Mouse (Mus musculus) hindbrain, embryonic 12.5 days (tissue): Measurements from ENCODE around the gene AI661453. TPM values are rescaled to one million over a fixed set of nuclear protein-coding genes. Genes with fewer than 3 reads are reported as not detected.
"Not testable (repeated sequence)": the region's sequence is repeated elsewhere in the genome, so short reads cannot be mapped to it uniquely, and the experiment has no call there.

ENCODE experiments used
- ATAC-seq: fragments of 200-750 bp; cut with Nextera tagmentation; 2 replicates; pipeline ENCODE4 v1.8.0; 2017; ENCODE audit warnings: moderate TSS enrichment; ENCODE audit not compliant: low FRiP score
- H3K27ac ChIP-seq: fragments of 300-500 bp; sonication (generic); 2 replicates; pipeline ENCODE4 v1.5.1; 2016; ENCODE audit warnings: mild to moderate bottlenecking
- H3K27me3 ChIP-seq: fragments of 300-500 bp; sonication (generic); 2 replicates; pipeline ENCODE4 v1.6.1; 2016; ENCODE audit warnings: mild to moderate bottlenecking
- H3K36me3 ChIP-seq: fragments of 300-500 bp; sonication (generic); 2 replicates; pipeline ENCODE4 v1.6.1; 2016; ENCODE audit warnings: mild to moderate bottlenecking
- H3K4me1 ChIP-seq: fragments of 300-500 bp; sonication (generic); 2 replicates; pipeline ENCODE4 v1.6.1; 2016
- H3K4me2 ChIP-seq: fragments of 300-500 bp; sonication (generic); replicated peaks from 2 replicates; pipeline ENCODE4 v1.6.1; 2016; ENCODE audit warnings: mild to moderate bottlenecking
- H3K4me3 ChIP-seq: fragments of 300-500 bp; sonication (generic); 2 replicates; pipeline ENCODE4 v1.5.1; 2016; ENCODE audit warnings: mild to moderate bottlenecking
- H3K9ac ChIP-seq: fragments of 300-500 bp; sonication (generic); 2 replicates; pipeline ENCODE4 v1.6.1; 2016; ENCODE audit warnings: mild to moderate bottlenecking, moderate library complexity
- H3K9me3 ChIP-seq: fragments of 300-500 bp; sonication (generic); replicated peaks from 2 replicates; pipeline ENCODE4 v1.6.1; 2016; ENCODE audit warnings: mild to moderate bottlenecking
- WGBS: fragments of 180-500 bp; shearing (Covaris S2); methylation state at CpG from one replicate; pipeline ENCODE4 v1.1.7; 2016; 5-methylcytosine and 5-hydroxymethylcytosine counted together
- polyA plus RNA-seq: library from polyadenylated mRNA; unstranded; fragments of >200 nt; fragmentation: Nextera tagmentation; extraction: Ambion mirVana; gene quantifications from 2 replicates; pipeline ENCODE4 v1.2.1, GENCODE M21; 2016

AI661453 gene
- polyA plus RNA-seq, 1 experiment from 2014 or later, result 0.28 TPM

DNA sequence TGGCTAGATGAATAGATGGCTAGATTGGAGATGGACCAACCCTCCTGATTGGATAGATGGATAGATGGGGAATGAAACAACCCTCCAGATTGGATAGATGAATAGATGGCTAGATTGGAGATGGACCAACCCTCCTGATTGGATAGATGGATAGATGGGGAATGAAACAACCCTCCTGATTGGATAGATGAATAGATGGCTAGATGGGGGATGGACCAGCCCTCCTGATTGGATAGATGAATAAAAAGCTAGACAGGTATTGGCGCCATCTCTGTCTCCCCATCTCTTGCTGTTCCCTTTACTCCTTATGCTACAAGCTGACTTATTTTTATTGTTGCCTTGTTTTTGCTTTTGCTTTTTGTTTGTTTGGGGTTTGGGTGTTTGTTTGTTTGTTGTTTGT lies 13.8 kb upstream of the AI661453 start:
- H3K9ac ChIP-seq, H3K4me1 ChIP-seq, H3K4me2 ChIP-seq, ATAC-seq, H3K36me3 ChIP-seq, H3K9me3 ChIP-seq, H3K4me3 ChIP-seq, H3K27ac ChIP-seq, H3K27me3 ChIP-seq: not testable (repeated sequence)
- WGBS, result 100% methylated on average over 1 of the region's 1 CpGs

DNA sequence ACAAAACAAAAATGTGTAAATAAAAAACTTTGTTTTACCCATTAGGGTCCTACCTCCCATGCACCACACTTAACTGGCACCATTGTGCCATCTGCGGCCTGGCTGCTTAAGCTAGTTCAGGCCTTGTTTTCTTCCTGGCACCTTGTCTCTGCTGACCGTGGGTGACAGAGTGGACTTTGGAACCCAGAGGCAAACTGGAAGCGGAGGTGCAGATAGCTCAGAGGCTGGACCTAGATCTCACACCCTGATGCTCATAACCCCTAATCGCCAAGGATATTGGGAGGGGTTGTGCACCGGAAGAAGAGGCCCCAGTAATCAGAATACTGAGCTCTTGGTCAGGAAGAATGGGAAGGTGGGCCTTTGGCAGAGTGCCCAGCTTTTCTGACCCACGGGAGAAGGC lies 12.2 kb upstream of the AI661453 start:
- H3K9me3 ChIP-seq, result no peaks in the 10 kb centered on the region
- no peak overlapping the region for H3K27ac ChIP-seq
- H3K36me3 ChIP-seq, result no peaks in the 10 kb centered on the region
- H3K4me2 ChIP-seq, result no peak overlapping the region
- no peaks in the 10 kb centered on the region; the same call in 1 of the 2 replicates for H3K27me3 ChIP-seq
- no peak overlapping the region for H3K4me3 ChIP-seq
- peaks cover 8% of the 10 kb centered on the region for H3K4me1 ChIP-seq
- H3K9ac ChIP-seq, result no peak overlapping the region
- whole genome bisulfite sequencing, result 85% methylated on average over 6 of the region's 6 CpGs
- ATAC-seq, result no peak

DNA sequence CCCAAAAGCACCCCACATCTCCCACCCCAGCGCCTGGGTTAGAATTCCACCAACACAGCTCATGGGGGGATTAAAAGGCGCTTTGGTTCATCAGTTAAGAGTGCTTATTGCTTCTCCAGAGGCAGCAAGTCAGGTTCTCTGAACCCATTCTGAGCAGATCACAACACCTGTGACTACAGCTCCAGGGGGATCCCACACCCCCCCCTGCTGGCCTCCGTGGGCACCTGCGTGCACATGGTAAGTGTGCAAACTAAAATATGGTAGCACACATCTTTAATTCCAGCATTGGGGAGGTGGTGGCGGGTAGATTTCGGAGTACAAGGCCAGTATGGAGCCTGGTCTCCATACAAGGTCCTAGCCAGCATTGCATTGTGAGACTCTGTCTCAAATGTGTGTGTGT lies 9.1 kb upstream of the AI661453 start:
- no peak overlapping the region for H3K4me3 ChIP-seq
- WGBS, result 65% methylated on average over 6 of the region's 6 CpGs
- no peaks in the 10 kb centered on the region for H3K27me3 ChIP-seq
- no peak overlapping the region for H3K4me2 ChIP-seq
- H3K9ac ChIP-seq, result no peak overlapping the region
- H3K36me3 ChIP-seq, result no peaks in the 10 kb centered on the region
- no peak overlapping the region for H3K27ac ChIP-seq
- ATAC-seq, result no peak
- H3K9me3 ChIP-seq, result no peaks in the 10 kb centered on the region
- peaks cover 9% of the 10 kb centered on the region for H3K4me1 ChIP-seq

DNA sequence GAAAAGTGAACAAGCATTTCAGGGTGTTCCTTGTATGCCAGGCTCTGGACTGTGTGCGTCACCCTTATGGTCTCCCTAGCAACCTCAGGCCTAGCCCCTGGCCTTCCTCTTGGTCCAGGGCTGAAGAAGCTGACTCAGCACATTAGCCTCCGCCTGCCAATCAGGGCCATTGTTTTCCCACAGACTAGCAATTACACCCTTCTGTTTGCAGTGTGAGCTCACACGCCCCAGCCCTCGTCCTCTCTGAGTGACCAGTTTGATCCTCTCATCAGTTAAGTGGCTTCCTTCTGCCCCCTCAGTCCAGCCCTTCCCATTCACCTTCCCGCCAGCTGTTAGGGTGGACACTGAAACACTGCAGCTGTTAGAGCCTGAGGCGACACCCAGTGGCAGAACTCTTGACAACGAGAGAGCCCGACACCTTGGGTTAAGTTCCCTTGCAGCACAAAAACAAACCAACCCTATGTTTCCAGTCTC lies 7.5 kb upstream of the AI661453 start:
- H3K4me3 ChIP-seq, result no peak overlapping the region
- H3K4me2 ChIP-seq, result peak overlapping the region; percentile 13; the same call in 1 of the 2 replicates

DNA sequence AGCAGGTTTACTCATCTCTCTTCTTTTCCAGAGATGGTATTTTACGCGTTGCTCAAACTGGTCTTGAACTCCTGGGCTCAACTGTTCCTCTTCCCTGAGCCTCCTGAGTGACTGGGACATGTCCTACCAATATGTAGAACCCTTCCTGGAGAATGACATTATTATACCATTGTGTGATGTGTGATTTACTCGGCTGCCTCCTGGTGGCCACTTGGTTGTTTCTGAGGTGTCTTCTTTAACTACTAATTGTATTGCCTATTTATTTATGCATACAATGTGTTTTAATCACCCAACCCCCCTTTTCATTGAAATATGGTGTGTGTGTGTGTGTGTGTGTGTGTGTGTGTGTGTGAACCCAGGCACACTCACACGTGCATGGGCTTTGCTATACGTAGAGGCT lies 5.6 kb upstream of the AI661453 start:
- H3K4me1 ChIP-seq, result peaks cover 9% of the 10 kb centered on the region
- 70% methylated on average over 5 of the region's 5 CpGs for WGBS
- ATAC-seq, result no peak
- H3K27ac ChIP-seq, result no peak overlapping the region
- no peak overlapping the region for H3K9ac ChIP-seq
- H3K4me3 ChIP-seq, result no peak overlapping the region
- H3K9me3 ChIP-seq, result no peaks in the 10 kb centered on the region
- peaks cover 8% of the 10 kb centered on the region for H3K27me3 ChIP-seq
- H3K36me3 ChIP-seq, result no peaks in the 10 kb centered on the region
- H3K4me2 ChIP-seq, result no peak overlapping the region

More for the DNA sequence above, 7.5 kb upstream of the AI661453 start:
- WGBS, result 6% methylated on average over 8 of the region's 8 CpGs
- no peaks in the 10 kb centered on the region for H3K9me3 ChIP-seq
- ATAC-seq, result peak; percentile 61
- H3K36me3 ChIP-seq, result no peaks in the 10 kb centered on the region
- no peak overlapping the region for H3K27ac ChIP-seq
- H3K27me3 ChIP-seq, result no peaks in the 10 kb centered on the region
- 0 out of 2 replicates have a peak overlapping the region, but pooled peaks have one; percentile 1 for H3K9ac ChIP-seq
- peaks cover 9% of the 10 kb centered on the region for H3K4me1 ChIP-seq

DNA sequence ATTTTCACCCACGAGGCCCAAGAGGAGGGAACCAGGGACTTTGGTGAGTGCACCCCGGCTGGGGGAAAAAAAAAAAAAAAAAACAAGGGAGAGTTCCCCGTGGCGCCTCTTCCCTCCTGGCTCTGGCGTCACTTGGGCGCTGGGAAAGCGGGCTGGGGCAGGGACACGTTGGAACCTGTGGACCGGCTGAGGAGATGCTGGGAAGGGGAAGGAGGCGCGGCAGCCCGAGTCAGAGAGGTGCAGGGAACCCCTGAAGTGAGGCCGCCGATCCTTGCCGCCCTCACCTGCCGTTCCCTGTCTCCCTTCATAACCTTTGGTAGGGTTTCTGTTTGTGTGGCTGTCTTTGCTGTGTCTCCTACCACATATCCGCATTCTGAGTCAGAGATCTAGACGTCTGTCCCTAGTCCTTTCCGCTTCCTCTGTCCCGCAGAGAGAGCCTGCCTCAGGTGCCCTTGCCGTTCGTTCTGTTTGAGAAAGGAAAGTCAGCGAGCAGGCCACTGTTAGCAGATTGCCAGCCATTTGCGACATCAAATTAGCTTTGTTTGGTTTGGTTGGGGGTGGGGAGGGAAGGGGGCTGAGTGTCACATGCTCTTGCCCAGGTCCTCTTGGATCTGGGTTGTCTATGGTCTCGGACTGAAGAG lies 612 bp downstream of the AI661453 start, which contains the start of gene 1700001C19Rik:
1700001C19Rik (minus strand) TSS at position 470 of the 641 bp plus-strand sequence.
- peaks cover 45% of the 10 kb centered on the region for H3K27me3 ChIP-seq
- no peaks in the 10 kb centered on the region for H3K36me3 ChIP-seq
- H3K4me3 ChIP-seq, result peak within 1 kb of the TSS; percentile 38
- H3K4me2 ChIP-seq, result peak within 1 kb of the TSS; percentile 72
- no peaks in the 10 kb centered on the region for H3K9me3 ChIP-seq
- H3K4me1 ChIP-seq, result peaks cover 16% of the 10 kb centered on the region
- no peak within 1 kb of the TSS for H3K27ac ChIP-seq
- ATAC-seq, result no peak
- peak within 1 kb of the TSS; percentile 49; the same call in 1 of the 2 replicates for H3K9ac ChIP-seq
- 4% methylated on average over 25 of the region's 25 CpGs for whole genome bisulfite sequencing

DNA sequence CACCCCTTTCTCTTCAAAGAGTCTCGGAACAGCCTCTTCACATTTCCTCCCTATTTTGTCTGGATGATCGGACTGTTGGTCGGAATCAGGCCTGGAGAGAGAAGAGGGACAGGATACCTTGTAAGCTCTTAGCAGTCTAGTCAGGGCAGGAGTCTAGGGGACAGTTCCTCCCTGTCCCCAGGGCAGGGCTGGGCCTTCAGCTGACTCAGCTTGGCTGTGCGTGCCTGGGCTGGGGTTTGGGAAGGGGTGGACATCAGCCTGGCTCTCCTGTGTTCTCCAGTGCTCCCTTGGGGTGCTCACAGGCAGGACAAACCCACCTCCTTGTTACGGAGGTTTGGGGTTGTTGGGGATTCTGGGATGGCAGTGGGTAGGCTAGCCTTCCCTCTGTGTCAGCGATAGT lies 2.2 kb downstream of the AI661453 start:
- H3K4me1 ChIP-seq, result peaks cover 16% of the 10 kb centered on the region
- WGBS, result 58% methylated on average over 6 of the region's 6 CpGs
- H3K9ac ChIP-seq, result no peak overlapping the region
- H3K4me3 ChIP-seq, result no peak overlapping the region
- H3K4me2 ChIP-seq, result no peak overlapping the region
- ATAC-seq, result no peak
- peaks cover 45% of the 10 kb centered on the region for H3K27me3 ChIP-seq
- H3K27ac ChIP-seq, result no peak overlapping the region
- no peaks in the 10 kb centered on the region for H3K9me3 ChIP-seq
- H3K36me3 ChIP-seq, result no peaks in the 10 kb centered on the region

DNA sequence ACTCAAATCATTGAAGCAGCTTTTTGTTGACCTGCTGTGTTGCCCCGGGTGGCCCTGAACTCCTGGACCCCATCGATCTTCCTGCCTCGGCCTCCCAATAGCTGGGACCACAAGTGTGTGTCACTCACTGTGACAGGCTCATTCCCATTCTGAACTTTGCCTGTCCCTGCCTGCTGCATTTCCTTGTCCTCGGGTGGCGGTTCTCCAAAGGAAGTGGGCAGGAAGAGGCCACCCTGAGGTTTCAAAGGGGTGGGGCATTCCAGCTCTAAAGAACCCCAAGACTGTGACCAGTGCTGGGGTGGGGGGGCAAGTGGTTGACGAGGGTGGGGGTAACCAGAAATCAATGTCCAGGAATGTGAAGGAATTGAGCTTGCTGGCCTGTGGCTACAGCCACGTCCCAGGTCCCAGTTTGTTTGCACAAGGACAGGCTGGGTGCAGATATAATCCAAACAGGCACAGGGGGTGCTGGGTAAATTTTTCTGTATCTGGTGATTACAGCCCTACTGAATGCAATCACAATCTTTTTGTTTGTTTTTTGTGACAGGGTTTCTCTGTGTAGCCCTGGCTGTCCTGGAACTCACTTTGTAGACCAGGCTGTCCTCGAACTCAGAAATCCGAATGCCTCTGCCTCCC lies 3.1 kb downstream of the AI661453 start:
- ATAC-seq, result no peak
- no peaks in the 10 kb centered on the region for H3K36me3 ChIP-seq
- H3K9me3 ChIP-seq, result no peaks in the 10 kb centered on the region
- no peak overlapping the region for H3K4me2 ChIP-seq
- no peak overlapping the region for H3K4me3 ChIP-seq
- no peak overlapping the region for H3K27ac ChIP-seq
- peaks cover 16% of the 10 kb centered on the region for H3K4me1 ChIP-seq
- H3K9ac ChIP-seq, result no peak overlapping the region
- 36% methylated on average over 9 of the region's 9 CpGs for WGBS
- peaks cover 45% of the 10 kb centered on the region for H3K27me3 ChIP-seq

DNA sequence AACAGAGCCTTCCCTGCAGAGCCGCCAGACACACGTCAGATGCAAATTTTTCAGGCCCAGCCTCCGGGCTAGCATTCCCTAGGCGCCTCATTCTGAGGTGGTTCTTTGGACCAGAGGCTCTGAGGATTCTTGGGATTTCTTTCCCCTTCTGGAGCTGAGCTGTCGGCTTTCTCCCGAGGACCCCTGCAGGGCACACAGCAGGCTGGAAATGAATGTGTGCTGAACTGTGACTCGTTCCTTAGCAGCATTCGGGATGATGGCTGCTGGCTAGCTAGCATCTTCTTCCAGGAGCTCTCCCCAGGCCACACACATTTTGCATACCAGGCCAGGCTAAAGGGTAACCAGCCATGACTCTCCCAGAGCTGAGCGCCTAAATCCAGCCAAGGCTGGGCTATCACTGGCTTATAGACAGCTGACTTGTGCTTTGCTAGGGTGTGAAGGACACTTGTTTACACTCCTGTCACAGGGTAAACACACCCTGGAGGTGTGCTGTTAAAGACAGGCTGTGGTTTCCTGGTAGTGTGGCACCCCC lies 4.0 kb downstream of the AI661453 start:
- no peaks in the 10 kb centered on the region for H3K36me3 ChIP-seq
- H3K4me1 ChIP-seq, result peaks cover 16% of the 10 kb centered on the region
- H3K27ac ChIP-seq, result peak overlapping the region; percentile 36; the same call in 1 of the 2 replicates
- no peak overlapping the region; the same call in 1 of the 2 replicates for H3K4me2 ChIP-seq
- 2% methylated on average over 9 of the region's 9 CpGs for WGBS
- H3K9me3 ChIP-seq, result no peaks in the 10 kb centered on the region
- peak; percentile 55 for ATAC-seq
- H3K9ac ChIP-seq, result no peak overlapping the region
- H3K27me3 ChIP-seq, result peaks cover 39% of the 10 kb centered on the region
- H3K4me3 ChIP-seq, result no peak overlapping the region

DNA sequence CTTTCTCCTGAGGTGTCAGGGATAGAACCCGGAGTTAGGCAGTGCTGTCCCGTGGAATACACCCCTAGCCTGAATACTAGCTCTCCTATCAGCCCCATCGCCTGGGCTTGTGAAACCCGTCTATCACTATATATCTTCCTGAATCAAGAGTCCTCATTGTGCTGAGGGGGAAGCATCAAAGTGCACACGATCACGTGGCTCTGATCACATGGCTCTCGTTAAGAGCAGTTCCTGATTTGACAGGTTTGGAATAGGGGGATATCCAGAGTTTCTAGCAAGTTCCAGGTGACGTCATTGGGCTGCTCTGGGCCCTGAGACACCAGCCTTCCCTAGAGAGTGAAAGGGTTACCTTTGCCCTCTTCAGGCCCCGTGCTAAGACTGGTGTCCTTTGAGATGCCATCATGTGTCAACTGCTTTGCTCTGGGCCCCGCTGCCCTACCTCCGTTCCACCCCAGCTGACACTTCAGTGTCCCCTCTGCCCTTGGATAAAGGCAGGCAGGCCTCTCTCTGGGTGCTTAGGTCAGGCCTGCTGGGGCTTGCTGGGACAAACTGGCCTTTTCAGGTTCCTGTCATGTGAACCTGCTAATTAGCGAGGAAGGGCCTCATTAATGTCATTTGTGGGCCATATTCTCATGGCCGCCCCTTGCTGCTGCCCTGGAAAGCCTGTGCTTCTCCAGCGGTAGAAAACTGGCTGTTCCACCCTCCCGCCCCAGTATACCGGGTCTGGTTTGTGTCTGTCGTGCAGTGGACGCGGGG lies 5.1 kb downstream of the AI661453 start:
- Histone ChIP-seq H3K27ac (no peak overlapping the region), H3K4me2 (no peak overlapping the region), H3K4me1 (peaks cover 13% of the 10 kb centered on the region), H3K9ac (no peak overlapping the region), H3K4me3 (no peak overlapping the region), H3K36me3 (no peaks in the 10 kb centered on the region), H3K9me3 (no peaks in the 10 kb centered on the region), H3K27me3 (peaks cover 32% of the 10 kb centered on the region)
- 68% methylated on average over 19 of the region's 19 CpGs for WGBS
- ATAC-seq, result no peak

DNA sequence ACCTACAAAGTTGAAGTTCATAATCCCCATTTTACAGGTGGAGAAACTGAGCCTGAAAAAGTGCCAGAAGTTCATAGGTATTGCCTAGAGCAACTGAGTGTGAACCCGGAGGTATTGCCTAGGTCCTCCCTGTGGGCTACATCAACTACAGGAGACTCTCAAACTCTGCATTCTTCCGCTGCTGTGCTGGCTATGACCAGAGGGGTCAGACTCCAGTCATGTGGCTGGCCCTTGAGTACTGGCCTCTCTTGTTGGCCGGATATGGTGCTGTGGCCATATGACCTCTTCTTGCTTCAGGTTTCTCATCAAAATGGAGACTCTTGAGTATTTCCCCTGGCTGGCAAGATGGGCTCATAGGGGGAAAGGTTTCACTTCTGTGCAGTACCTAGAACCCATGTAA lies 5.9 kb downstream of the AI661453 start:
- peaks cover 8% of the 10 kb centered on the region for H3K4me1 ChIP-seq
- ATAC-seq, result no peak
- H3K36me3 ChIP-seq, result no peaks in the 10 kb centered on the region
- 77% methylated on average over 3 of the region's 3 CpGs for WGBS
- H3K27ac ChIP-seq, result no peak overlapping the region
- no peak overlapping the region for H3K4me2 ChIP-seq
- H3K27me3 ChIP-seq, result peaks cover 24% of the 10 kb centered on the region
- H3K4me3 ChIP-seq, result no peak overlapping the region
- no peaks in the 10 kb centered on the region for H3K9me3 ChIP-seq
- no peak overlapping the region for H3K9ac ChIP-seq

DNA sequence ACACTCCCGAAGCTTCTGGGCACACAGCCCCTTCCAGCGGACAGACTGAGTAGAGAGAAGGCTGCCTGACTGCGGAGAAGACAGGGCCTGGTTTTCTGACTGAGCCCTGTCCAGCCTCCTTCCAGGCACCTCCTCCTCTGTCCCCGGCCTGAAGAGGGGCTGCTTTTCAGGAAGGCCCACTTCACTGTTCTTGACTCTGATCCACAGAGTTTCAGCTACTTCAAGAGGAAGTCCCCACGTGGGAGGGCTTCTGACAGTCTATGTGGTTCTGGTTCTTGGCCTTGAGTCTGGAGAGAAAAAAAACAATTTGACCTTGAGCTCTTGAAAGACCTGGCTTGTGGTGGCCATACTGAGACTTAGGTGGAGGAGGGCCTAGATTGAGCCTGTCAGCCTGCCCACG lies 7.7 kb downstream of the AI661453 start:
- WGBS, result 74% methylated on average over 6 of the region's 6 CpGs
- Histone ChIP-seq H3K9ac (no peak overlapping the region), H3K27me3 (peaks cover 5% of the 10 kb centered on the region), H3K27ac (no peak overlapping the region), H3K9me3 (no peaks in the 10 kb centered on the region), H3K4me3 (no peak overlapping the region), H3K4me2 (no peak overlapping the region), H3K4me1 (peaks cover 15% of the 10 kb centered on the region), H3K36me3 (no peaks in the 10 kb centered on the region)
- no peak for ATAC-seq
